Comparison of ENCODE assay signal across 27 mouse cellular contexts in genomic region chr2:180127675-180128074, GRCm38 (mm10). TPM values are rescaled to one million over a fixed set of nuclear protein-coding genes. Genes with fewer than 3 reads are reported as not detected.
DNase-seq lines count a peak whose midpoint lies in the region; ATAC-seq and TF ChIP-seq lines count a peak whose summit lies in the region.
"Had no signal": no experiment of that assay in that cellular context is flagged by ENCODE, and none has a peak within 500 bp of the region (broad histone marks: within the 10 kb centered on the region; RNA-seq: fewer than 3 reads in every experiment).

No protein-coding gene starts in this region.

- H3K36me3 ChIP-seq in lung, postnatal 0 days (ENCODE audit: insufficient read depth, low read length) = no peaks in the 10 kb centered on the region
- peaks cover 7% of the 10 kb centered on the region; the same call in 1 of the 2 replicates for H3K36me3 ChIP-seq in forebrain, embryonic 14.5 days (ENCODE audit: control insufficient read depth, insufficient read depth, low read length)

- H3K4me2 ChIP-seq in lung, postnatal 0 days (replicated peaks; ENCODE audit: low read depth, low read length) = no peak overlapping the region
- H3K4me2 ChIP-seq in forebrain, embryonic 14.5 days (ENCODE audit: low read length) = no peak overlapping the region
- H3K4me2 ChIP-seq: embryonic facial prominence, embryonic 12.5 days; forebrain, embryonic 12.5 days; heart, embryonic 12.5 days; midbrain, embryonic 11.5 days had no signal

- no peak for TF ChIP-seq EP300 in lung, postnatal 0 days (IDR thresholded peaks at IDR 0.05)

- intact Hi-C loops in heart, postnatal 10 days (cut with DNase I) = no loop called here

- no peak for ATAC-seq in lung, postnatal 0 days
- peak; percentile 25 to 68; a peak in 1 of 4 replicates for ATAC-seq in hematopoietic stem cell, adult 5-6 weeks (replicated peaks in 1 of 2; ENCODE audit: insufficient read depth in 1 of 2, low FRiP score in 2 of 2, low TSS enrichment in 1 of 2, low read depth in 1 of 2, poor library complexity in 2 of 2, severe bottlenecking in 2 of 2)
- 0 out of 2 replicates have a peak, but pooled peaks have one; percentile 27 for ATAC-seq in monocyte, adult 5-6 weeks (replicated peaks; ENCODE audit: insufficient number of reproducible peaks, low FRiP score, low TSS enrichment, poor library complexity, severe bottlenecking)
- ATAC-seq in frontal cortex, adult (ENCODE audit: low TSS enrichment) = no peak
- no peak for ATAC-seq in forebrain, embryonic 14.5 days
- ATAC-seq: inflammation-experienced regulatory T-cells, adult 6 months had no signal

- H3K27me3 ChIP-seq in lung, postnatal 0 days (replicated peaks; ENCODE audit: insufficient read depth, low read length) = no peaks in the 10 kb centered on the region
- H3K27me3 ChIP-seq in forebrain, embryonic 14.5 days (replicated peaks; ENCODE audit: control insufficient read depth, insufficient read depth, low read length) = no peaks in the 10 kb centered on the region
- H3K27me3 ChIP-seq: embryonic facial prominence, embryonic 12.5 days; forebrain, embryonic 12.5 days; heart, embryonic 12.5 days had no signal

- no peak overlapping the region for H3K9ac ChIP-seq in lung, postnatal 0 days (replicated peaks; ENCODE audit: low read depth)
- H3K9ac ChIP-seq in forebrain, embryonic 14.5 days (ENCODE audit: low read length) = no peak overlapping the region
- H3K9ac ChIP-seq: embryonic facial prominence, embryonic 12.5 days; forebrain, embryonic 12.5 days; heart, embryonic 12.5 days; liver, embryonic 14.5 days had no signal

- TF ChIP-seq CTCF in lung, postnatal 0 days (IDR thresholded peaks at IDR 0.05) = no peak
- TF ChIP-seq CTCF in bone marrow macrophage, adult 2 months (IDR thresholded peaks at IDR 0.05; ENCODE audit: low read depth, low read length) = no peak

- 13% methylated on average over 1 of the region's 1 CpGs for WGBS in lung, postnatal 0 days
- WGBS in forebrain, embryonic 14.5 days = 62% methylated on average over 1 of the region's 1 CpGs

- no peaks in the 10 kb centered on the region for H3K9me3 ChIP-seq in lung, postnatal 0 days (ENCODE audit: low read length)
- no peaks in the 10 kb centered on the region for H3K9me3 ChIP-seq in forebrain, embryonic 14.5 days (replicated peaks; ENCODE audit: control insufficient read depth, low read length)
- H3K9me3 ChIP-seq: embryonic facial prominence, embryonic 12.5 days; forebrain, embryonic 12.5 days; heart, embryonic 12.5 days had no signal

- H3K27ac ChIP-seq in lung, postnatal 0 days (ENCODE audit: low read length) = no peak overlapping the region
- H3K27ac ChIP-seq in bone marrow macrophage, adult 2 months (ENCODE audit: insufficient read depth, low read depth, low read length) = peak overlapping the region; percentile 76
- H3K27ac ChIP-seq in forebrain, embryonic 14.5 days (ENCODE audit: low read depth, low read length) = no peak overlapping the region
- H3K27ac ChIP-seq: embryonic facial prominence, embryonic 12.5 days; forebrain, embryonic 12.5 days; kidney, postnatal 0 days; liver, embryonic 14.5 days had no signal

- peaks cover 24% of the 10 kb centered on the region; the same call in 1 of the 2 replicates for H3K4me1 ChIP-seq in lung, postnatal 0 days (ENCODE audit: insufficient read depth, low read depth, low read length)
- H3K4me1 ChIP-seq in bone marrow macrophage, adult 2 months (ENCODE audit: control insufficient read depth, insufficient read depth, low read length) = peaks cover 42% of the 10 kb centered on the region
- no peaks in the 10 kb centered on the region for H3K4me1 ChIP-seq in forebrain, embryonic 14.5 days (ENCODE audit: control insufficient read depth, insufficient read depth, low read length)

- no peak for TF ChIP-seq POLR2A in bone marrow macrophage, adult 2 months (IDR thresholded peaks at IDR 0.05; ENCODE audit: borderline replicate concordance, low read depth, low read length)

- DNase-seq in lung, postnatal 0 days (ENCODE audit: low spot score) = peak; percentile 55
- DNase-seq in lung, postnatal 25 days (ENCODE audit: low spot score) = no peak
- DNase-seq in forebrain, embryonic 14.5 days (ENCODE audit: low spot score) = no peak
- DNase-seq in heart, postnatal 10 days = no peak
- DNase-seq: adrenal gland, postnatal 25 days; cerebellum, adult 11 months; gastrocnemius, postnatal 14 days; heart, adult 18-20 months; heart, postnatal 14 days; kidney, adult 18-20 months; layer of hippocampus, adult 9-11 months; retina, postnatal 1 day; right cerebral cortex, postnatal 25 days; spleen, adult 18-20 months; thymus, postnatal 14 days had no signal

- no peak overlapping the region for H3K4me3 ChIP-seq in lung, postnatal 0 days (ENCODE audit: low read depth, low read length)
- no peak overlapping the region for H3K4me3 ChIP-seq in bone marrow macrophage, adult 2 months (ENCODE audit: insufficient read depth, low read length)
- no peak overlapping the region for H3K4me3 ChIP-seq in forebrain, embryonic 14.5 days (ENCODE audit: low read depth, low read length)
- H3K4me3 ChIP-seq: embryonic facial prominence, embryonic 12.5 days; forebrain, embryonic 12.5 days; heart, embryonic 12.5 days had no signal

RNA-seq across cellular contexts. Expression of gene Osbpl2, which starts 8.6 kb away (rescaled TPM):
- 35.3 and 36.1 TPM in 2 replicates for polyA plus RNA-seq in lung, postnatal 0 days (2015; fragmentation: Nextera tagmentation; extraction: Ambion mirVana)
- 21.3 and 25.0 TPM in 2 replicates for polyA plus RNA-seq in bone marrow macrophage, adult 2 months (2012; ENCODE audit: insufficient read depth, insufficient read length, missing spikeins)
- 35.1 and 36.2 TPM in 2 replicates for total RNA-seq in hematopoietic stem cell, adult 5-6 weeks (2017)
- total RNA-seq in monocyte, adult 5-6 weeks (2017) = 53.1 to 58.2 TPM (median 54.9 TPM) in 3 replicates
- polyA plus RNA-seq in forebrain, embryonic 14.5 days (2014; fragmentation: Nextera tagmentation; extraction: Ambion mirVana) = 59.9 and 66.0 TPM in 2 replicates
- 10 to 100 TPM; 31.2 to 37.0 TPM for total RNA-seq in heart, postnatal 10 days (2021)

RNA-seq across cellular contexts. Expression of gene Hrh3, which starts 23.4 kb away (rescaled TPM):
- polyA plus RNA-seq in lung, postnatal 0 days (2015; fragmentation: Nextera tagmentation; extraction: Ambion mirVana) = 0.14 TPM in 1 of 2 replicates, not detected in the other
- polyA plus RNA-seq in bone marrow macrophage, adult 2 months (2012; ENCODE audit: insufficient read depth, insufficient read length, missing spikeins) = not detected in 2 replicates
- not detected in 2 replicates for total RNA-seq in hematopoietic stem cell, adult 5-6 weeks (2017)
- total RNA-seq in monocyte, adult 5-6 weeks (2017) = not detected in 3 replicates
- polyA plus RNA-seq in forebrain, embryonic 14.5 days (2014; fragmentation: Nextera tagmentation; extraction: Ambion mirVana) = 2.1 and 2.2 TPM in 2 replicates
- not detected for total RNA-seq in heart, postnatal 10 days (2021)
- total RNA-seq: heart, adult 18-20 months; heart, postnatal 14 days had no signal
- polyA plus RNA-seq: heart, embryonic 12.5 days; inflammation-experienced regulatory T-cells, adult 6 months; kidney, postnatal 0 days; liver, embryonic 14.5 days; lung, embryonic 16.5 days had no signal

RNA-seq across cellular contexts. Expression of gene Adrm1, which starts 43.6 kb away (rescaled TPM):
- polyA plus RNA-seq in lung, postnatal 0 days (2015; fragmentation: Nextera tagmentation; extraction: Ambion mirVana) = 119 and 136 TPM in 2 replicates
- 62.1 and 71.4 TPM in 2 replicates for polyA plus RNA-seq in bone marrow macrophage, adult 2 months (2012; ENCODE audit: insufficient read depth, insufficient read length, missing spikeins)
- 35.0 and 45.6 TPM in 2 replicates for total RNA-seq in hematopoietic stem cell, adult 5-6 weeks (2017)
- 50.1 to 102 TPM (median 65.6 TPM) in 3 replicates for total RNA-seq in monocyte, adult 5-6 weeks (2017)
- polyA plus RNA-seq in forebrain, embryonic 14.5 days (2014; fragmentation: Nextera tagmentation; extraction: Ambion mirVana) = 147 and 149 TPM in 2 replicates
- 10 to 100 TPM; 94.1 to 99.3 TPM for total RNA-seq in heart, postnatal 10 days (2021)

RNA-seq across cellular contexts. Expression of gene Mtg2, which starts 57.3 kb away (rescaled TPM):
- polyA plus RNA-seq in lung, postnatal 0 days (2015; fragmentation: Nextera tagmentation; extraction: Ambion mirVana) = 18.7 and 18.9 TPM in 2 replicates
- polyA plus RNA-seq in bone marrow macrophage, adult 2 months (2012; ENCODE audit: insufficient read depth, insufficient read length, missing spikeins) = 10.3 and 11.7 TPM in 2 replicates
- total RNA-seq in hematopoietic stem cell, adult 5-6 weeks (2017) = 17.3 and 22.5 TPM in 2 replicates
- 13.7 to 21.6 TPM (median 15.9 TPM) in 3 replicates for total RNA-seq in monocyte, adult 5-6 weeks (2017)
- 32.4 and 34.3 TPM in 2 replicates for polyA plus RNA-seq in forebrain, embryonic 14.5 days (2014; fragmentation: Nextera tagmentation; extraction: Ambion mirVana)
- 10 to 100 TPM; 15.5 to 16.0 TPM for total RNA-seq in heart, postnatal 10 days (2021)

Comparison
In these comparisons a context has a peak if more than half of its experiments do, and no peak if none do; other contexts are left out.
1. ATAC-seq: peak in hematopoietic stem cell, adult 5-6 weeks (2 of 2) and monocyte, adult 5-6 weeks (single experiment); none in lung, postnatal 0 days (single experiment), frontal cortex, adult (single experiment) and forebrain, embryonic 14.5 days (single experiment).